Mouse (Mus musculus) monocyte, adult 5-6 weeks (primary cell): Measurements from ENCODE around the gene Sars. TPM values are rescaled to one million over a fixed set of nuclear protein-coding genes. Genes with fewer than 3 reads are reported as not detected.

Experiments used
- ATAC-seq: fragments of 153-309, 156-312 bp; replicated peaks from 2 replicates; pipeline ENCODE4 v1.8.0; 2017; ENCODE audit warnings: mild to moderate bottlenecking; ENCODE audit not compliant: low TSS enrichment, insufficient number of reproducible peaks, severe bottlenecking, poor library complexity, low FRiP score
- total RNA-seq: library from RNA; stranded (forward); fragments of 200-1000, 200-491, 200-594 nt; gene quantifications from 3 replicates; pipeline ENCODE4 v1.2.3, GENCODE M21; 2017

The Sars gene
- 120 to 326 TPM (median 130 TPM) in 3 replicates for total RNA-seq

- peak; percentile 88 for ATAC-seq
These were observed at the start of gene Sars for GRCm38 (mm10) chr3:108444698-108445365. Gene Sars (minus strand): TSS chr3:108445209.

GRCm38 (mm10) chr3:108489968-108490367 lies 45.0 kb upstream of the Sars start:
- ATAC-seq, result no peak

- ATAC-seq, result no peak
These were observed 39.7 kb upstream of the Sars start for GRCm38 (mm10) chr3:108484749-108485148.

- no peak for ATAC-seq
These were observed 33.8 kb upstream of the Sars start for GRCm38 (mm10) chr3:108478800-108479199.

GRCm38 (mm10) chr3:108476761-108477619 lies 32.0 kb upstream of the Sars start:
- ATAC-seq, result no peak

- ATAC-seq, result no peak
These were observed 30.5 kb upstream of the Sars start for GRCm38 (mm10) chr3:108475496-108475895.

- no peak for ATAC-seq
These were observed 30.0 kb upstream of the Sars start for GRCm38 (mm10) chr3:108474969-108475368.

GRCm38 (mm10) chr3:108467760-108468159 lies 22.8 kb upstream of the Sars start:
- ATAC-seq, result no peak

- no peak for ATAC-seq
These were observed 21.4 kb upstream of the Sars start for GRCm38 (mm10) chr3:108466425-108466824.

GRCm38 (mm10) chr3:108458866-108459265 lies 13.9 kb upstream of the Sars start:
- no peak for ATAC-seq

- ATAC-seq, result no peak
These were observed 13.4 kb upstream of the Sars start for GRCm38 (mm10) chr3:108458380-108458779.

- ATAC-seq, result no peak
These were observed 9.2 kb upstream of the Sars start for GRCm38 (mm10) chr3:108454172-108454571.

GRCm38 (mm10) chr3:108451969-108452368 lies 7.0 kb upstream of the Sars start:
- no peak for ATAC-seq

- ATAC-seq, result no peak
These were observed 327 bp upstream of the Sars start for GRCm38 (mm10) chr3:108445366-108445705.

- peak; percentile 54; the same call in 1 of the 2 replicates for ATAC-seq
These were observed 980 bp downstream of the Sars start for GRCm38 (mm10) chr3:108444029-108444428.

- ATAC-seq, result no peak
These were observed 8.7 kb downstream of the Sars start for GRCm38 (mm10) chr3:108436380-108436714.

GRCm38 (mm10) chr3:108435701-108436379 lies 9.2 kb downstream of the Sars start:
- ATAC-seq, result no peak

GRCm38 (mm10) chr3:108433881-108434495 lies 11.0 kb downstream of the Sars start:
- ATAC-seq, result no peak

- no peak for ATAC-seq
These were observed 11.7 kb downstream of the Sars start for GRCm38 (mm10) chr3:108433188-108433880.
